Mouse (Mus musculus): Measurements from ENCODE around the gene Gm49355.
"Not testable (repeated sequence)": the region's sequence is repeated elsewhere in the genome, so short reads cannot be mapped to it uniquely, and the experiment has no call there.

The Gm49355 gene

GRCm38 (mm10) chr14:12283641-12284040, at the start of gene Gm49355:
Gene Gm49355, plus strand, starts transcription at chr14:12283976.
- DNase-seq (ENCODE audit: low spot score) = no peak

GRCm38 (mm10) chr14:12243726-12244125, 40.0 kb upstream of the Gm49355 start:
- no peak for DNase-seq (ENCODE audit: low spot score)

GRCm38 (mm10) chr14:12276031-12276430, 7.7 kb upstream of the Gm49355 start:
- DNase-seq (ENCODE audit: low spot score) = no peak

- peak; percentile 70 for DNase-seq (ENCODE audit: low spot score)
These were observed 551 bp downstream of the Gm49355 start, which contains the start of gene 3830406C13Rik for GRCm38 (mm10) chr14:12284141-12284912. Gene 3830406C13Rik, plus strand, starts transcription at chr14:12284173.

GRCm38 (mm10) chr14:12289747-12290146, 6.0 kb downstream of the Gm49355 start:
- DNase-seq (ENCODE audit: low spot score) = not testable (repeated sequence)

GRCm38 (mm10) chr14:12296391-12296790, 12.6 kb downstream of the Gm49355 start:
- DNase-seq (ENCODE audit: low spot score) = no peak

- no peak for DNase-seq (ENCODE audit: low spot score)
These were observed 15.4 kb downstream of the Gm49355 start for GRCm38 (mm10) chr14:12299171-12299570.

- no peak for DNase-seq (ENCODE audit: low spot score)
These were observed 15.9 kb downstream of the Gm49355 start for GRCm38 (mm10) chr14:12299654-12300053.

- no peak for DNase-seq (ENCODE audit: low spot score)
These were observed 16.5 kb downstream of the Gm49355 start for GRCm38 (mm10) chr14:12300275-12300674.

- no peak for DNase-seq (ENCODE audit: low spot score)
These were observed 16.9 kb downstream of the Gm49355 start for GRCm38 (mm10) chr14:12300677-12301076.

GRCm38 (mm10) chr14:12303106-12303505, 19.3 kb downstream of the Gm49355 start:
- no peak for DNase-seq (ENCODE audit: low spot score)

GRCm38 (mm10) chr14:12333622-12334021, 49.8 kb downstream of the Gm49355 start:
- no peak for DNase-seq (ENCODE audit: low spot score)

- no peak for DNase-seq (ENCODE audit: low spot score)
These were observed 51.1 kb downstream of the Gm49355 start for GRCm38 (mm10) chr14:12334925-12335324.

- no peak for DNase-seq (ENCODE audit: low spot score)
These were observed 53.7 kb downstream of the Gm49355 start for GRCm38 (mm10) chr14:12337421-12337997.

GRCm38 (mm10) chr14:12337998-12338809, 54.4 kb downstream of the Gm49355 start:
- no peak for DNase-seq (ENCODE audit: low spot score)

GRCm38 (mm10) chr14:12338811-12339565, 55.2 kb downstream of the Gm49355 start:
- no peak for DNase-seq (ENCODE audit: low spot score)

GRCm38 (mm10) chr14:12340238-12341074, 56.7 kb downstream of the Gm49355 start:
- DNase-seq (ENCODE audit: low spot score) = no peak

GRCm38 (mm10) chr14:12341075-12341788, 57.5 kb downstream of the Gm49355 start:
- no peak for DNase-seq (ENCODE audit: low spot score)

GRCm38 (mm10) chr14:12341789-12342457, 58.1 kb downstream of the Gm49355 start:
- no peak for DNase-seq (ENCODE audit: low spot score)

Measured in T-cell, adult 2 months (primary cell).